Mouse (Mus musculus) small intestine, adult 2 months (tissue): Measurements from ENCODE around the gene Zbed6.

Experiments used
- CTCF ChIP-seq: fragments of 200-500 bp; IDR thresholded peaks from 2 replicates; pipeline ENCODE4 v1.5.1; 2012; ENCODE audit warnings: low read depth, mild to moderate bottlenecking, control low read depth, inconsistent platforms, low read length, moderate library complexity, mixed read lengths; ENCODE audit not compliant: insufficient replicate concordance, insufficient read length; ENCODE audit errors: extremely low read depth
- POLR2A ChIP-seq: fragments of 200-500 bp; IDR thresholded peaks from 2 replicates; pipeline ENCODE4 v1.6.1; 2012; ENCODE audit warnings: low read depth, mild to moderate bottlenecking, control low read depth, inconsistent platforms, low read length, moderate library complexity

DNA sequence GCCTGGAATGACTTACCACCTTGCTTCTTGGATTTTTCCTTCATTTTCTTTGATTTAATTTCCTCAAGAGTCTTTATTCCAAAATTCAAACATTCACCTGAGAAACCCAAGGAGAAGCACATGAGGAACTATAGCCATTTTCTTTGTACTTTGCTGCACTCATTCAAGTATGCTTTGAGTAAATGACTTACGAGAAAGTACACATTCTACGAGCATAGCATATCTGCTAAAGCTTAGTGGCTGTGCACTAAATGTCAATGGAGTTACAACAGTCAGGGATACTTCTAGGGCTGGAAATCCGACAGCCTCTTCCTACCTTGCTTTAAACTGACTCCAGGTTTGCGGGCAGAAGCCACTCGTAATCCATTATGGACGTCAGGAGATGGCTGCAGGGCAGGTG lies 22.2 kb downstream of the Zbed6 start:
- no peak for TF ChIP-seq CTCF
- TF ChIP-seq POLR2A: no peak
